Mouse (Mus musculus) frontal cortex, postnatal 14 days (tissue): ENCODE measurements around the gene Zfp334.
A peak's percentile ranks its signal among the peaks of the same experiment; 100 is the strongest.

Experiments used
- DNase-seq, 2 experiments: peaks; one replicate each; pipeline ENCODE4 v3.0.0; 2022; ENCODE audit warnings: low spot score in 2 of 2

Gene Zfp334

DNA sequence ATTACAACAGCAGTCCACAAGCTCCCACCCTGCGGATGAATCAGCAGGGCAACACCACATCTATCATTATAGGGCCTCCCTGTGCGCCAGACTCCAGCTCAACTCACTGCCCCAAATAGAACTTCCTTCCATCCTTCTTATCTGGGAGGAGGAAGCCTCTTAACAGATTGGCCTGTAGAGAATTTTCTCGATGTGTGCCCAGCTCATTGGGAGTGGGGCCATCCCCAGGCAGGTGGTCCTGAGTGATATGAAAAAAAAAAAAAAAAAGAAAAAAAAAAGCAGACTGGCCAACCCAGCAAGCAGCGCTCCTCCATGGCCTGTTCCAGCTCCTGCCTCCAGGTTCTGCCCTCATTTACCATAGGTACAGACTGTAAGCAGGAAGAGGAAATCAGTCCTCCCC lies 12.1 kb downstream of the Zfp334 start:
- no peak for DNase-seq

- no peak for DNase-seq
Measured at GRCm38 (mm10) chr2:165375478-165375877, 12.6 kb downstream of the Zfp334 start.

DNA sequence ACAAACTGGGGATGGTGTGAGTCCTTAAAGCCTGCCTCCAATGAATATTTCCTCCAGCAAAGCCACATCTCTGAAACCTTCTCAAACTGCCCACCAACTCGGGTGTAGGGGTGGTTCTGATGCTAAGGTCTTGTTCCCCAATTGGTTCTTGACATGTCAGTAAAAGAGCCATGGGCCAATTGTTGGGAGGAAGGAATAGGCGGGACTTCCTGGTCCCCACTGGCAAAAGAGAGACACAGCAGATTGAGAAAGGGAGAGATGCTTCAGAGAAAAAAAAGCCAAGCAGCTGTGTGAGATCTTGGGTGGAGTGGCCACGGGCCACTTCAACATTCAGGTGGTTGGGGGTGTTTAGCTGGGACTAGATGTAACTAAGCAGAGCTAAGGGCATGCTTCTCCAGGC lies 17.0 kb downstream of the Zfp334 start:
- no peak for DNase-seq

- DNase-seq, result no peak
Measured at GRCm38 (mm10) chr2:165370348-165370747, 17.7 kb downstream of the Zfp334 start.

DNA sequence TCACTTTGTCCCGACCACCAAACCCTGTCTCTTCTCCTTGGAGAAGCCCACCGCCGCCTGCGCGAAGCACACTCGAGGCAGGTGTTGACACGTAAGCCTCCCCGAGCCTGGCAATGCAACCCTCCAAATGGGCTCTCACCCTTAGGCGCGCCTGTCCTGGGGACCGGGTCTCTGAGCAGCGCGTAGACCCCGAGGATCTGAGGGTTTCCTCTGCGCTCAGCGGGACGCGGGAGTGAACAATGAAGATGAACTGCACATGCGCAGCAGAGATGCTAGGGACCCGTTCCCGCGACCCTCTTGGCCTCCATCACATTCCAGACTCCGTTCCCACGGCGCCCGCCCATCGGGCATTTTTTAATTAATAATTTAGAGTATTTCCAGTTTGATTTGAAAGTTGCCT lies 19.6 kb downstream of the Zfp334 start, which contains the start of gene Zfp663:
Zfp663 (minus strand) TSS at position 234 of the 400 bp plus-strand sequence.
- DNase-seq, result no peak

- no peak for DNase-seq
Measured at GRCm38 (mm10) chr2:165367868-165368439, 20.1 kb downstream of the Zfp334 start.

GRCm38 (mm10) chr2:165367047-165367520 lies 21.0 kb downstream of the Zfp334 start:
- no peak for DNase-seq

DNA sequence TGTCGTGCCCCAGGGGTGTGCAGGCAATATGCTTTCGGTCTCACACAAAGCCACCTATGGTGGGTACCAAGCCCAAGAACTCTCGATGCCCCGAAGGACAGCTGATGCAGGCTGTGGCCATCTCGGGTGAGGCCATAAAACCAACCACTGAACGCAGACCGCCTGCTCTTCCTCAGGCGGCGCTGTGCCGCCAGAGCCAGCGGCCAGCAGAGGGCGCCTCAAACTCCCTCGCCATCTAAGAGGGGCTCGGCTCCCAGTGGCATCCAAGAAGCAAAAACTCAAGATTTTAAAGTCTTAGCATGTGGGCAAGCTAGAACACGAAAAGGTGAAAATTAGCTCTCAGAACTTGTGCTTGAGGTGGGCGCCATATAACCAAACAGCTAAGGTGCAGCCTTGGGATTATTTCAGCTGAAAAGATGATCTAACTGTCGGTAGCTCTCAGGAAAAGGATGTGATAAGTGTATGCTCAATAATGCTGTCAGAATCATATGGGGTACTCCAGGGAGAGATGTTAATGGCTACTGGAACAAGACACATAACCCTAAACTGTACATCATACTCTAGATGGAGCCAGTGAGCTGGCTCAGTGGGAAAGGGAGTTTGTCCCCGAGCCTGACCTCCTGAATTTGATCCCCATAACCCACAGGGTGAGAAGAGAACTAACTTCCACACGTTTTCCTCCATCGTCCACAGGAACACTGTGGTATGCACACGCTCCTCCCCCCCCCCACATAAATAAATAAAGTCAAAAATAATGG lies 23.5 kb downstream of the Zfp334 start:
- DNase-seq, result peak in 1 of 2 experiments; percentile 56

DNA sequence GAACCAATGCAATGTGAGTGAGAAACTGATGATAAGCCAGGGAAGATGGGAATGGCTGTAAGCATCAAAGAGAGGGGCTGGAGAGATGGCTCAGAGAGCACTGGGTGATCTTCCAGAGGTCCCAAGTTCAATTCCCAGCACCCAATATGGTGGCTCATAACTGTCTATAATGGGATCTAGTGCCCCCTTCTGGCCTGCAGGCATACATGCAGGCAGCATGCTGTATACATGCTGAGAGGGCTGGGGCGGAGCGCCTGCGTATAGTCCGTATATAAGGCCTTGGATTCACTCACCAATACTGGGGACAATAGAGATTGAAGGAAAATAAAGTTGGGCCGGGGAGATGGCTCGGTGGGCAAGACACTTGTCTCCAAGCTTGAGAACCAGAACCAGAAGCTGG lies 24.8 kb downstream of the Zfp334 start:
- DNase-seq, result no peak

DNA sequence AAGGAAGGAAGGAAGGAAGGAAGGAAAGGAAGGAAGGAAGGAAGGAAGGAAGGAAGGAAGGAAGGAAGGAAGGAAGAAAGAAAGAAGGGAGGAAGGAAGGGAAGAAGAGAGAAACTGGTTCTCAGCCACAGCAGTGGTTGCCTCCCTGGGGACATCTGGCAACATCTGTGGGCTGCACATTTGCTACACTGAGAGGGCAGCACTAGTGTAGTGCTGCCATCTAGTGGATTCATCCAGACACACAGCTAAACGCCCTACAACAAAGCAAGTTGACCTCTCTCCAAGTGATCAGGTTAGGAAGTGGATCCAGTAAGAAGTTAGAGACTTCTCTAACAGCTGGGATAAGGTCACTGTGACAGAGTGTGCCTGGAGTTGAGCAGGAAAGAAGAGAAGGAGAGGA lies 27.2 kb downstream of the Zfp334 start:
- peak in 1 of 2 experiments; percentile 35 for DNase-seq

DNA sequence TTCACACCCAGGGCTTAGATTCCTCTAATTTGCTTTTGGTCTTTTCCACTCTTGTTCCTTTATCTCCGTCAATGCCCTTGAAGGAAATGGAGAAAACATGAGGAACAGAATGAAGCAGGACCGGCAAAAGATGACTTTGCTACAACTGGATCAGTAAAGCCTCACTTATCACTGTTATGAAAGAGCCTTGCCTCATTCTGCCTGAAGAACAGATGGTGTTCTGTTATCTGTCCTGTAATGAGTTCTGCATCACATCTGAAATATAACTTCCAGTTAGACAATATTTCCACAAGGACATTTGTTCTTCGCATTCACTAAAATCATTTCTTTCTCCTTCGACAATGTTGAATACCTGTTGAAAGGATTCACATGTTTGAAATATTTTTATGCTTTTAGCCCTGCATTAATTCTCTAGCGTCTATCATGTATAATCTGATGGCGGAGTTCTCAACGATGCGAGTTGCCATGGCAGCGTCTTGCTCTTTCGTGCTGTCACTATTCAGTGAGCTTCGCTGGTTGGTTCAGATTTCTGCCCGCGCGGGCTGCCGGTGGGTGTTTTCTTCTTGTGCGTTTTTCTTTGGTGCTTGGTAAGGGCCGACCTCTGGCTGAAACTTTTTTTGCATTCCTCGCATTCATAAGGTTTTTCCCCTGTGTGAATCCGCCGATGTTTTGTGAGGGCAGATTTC lies 36.1 kb downstream of the Zfp334 start:
- no peak for DNase-seq

DNA sequence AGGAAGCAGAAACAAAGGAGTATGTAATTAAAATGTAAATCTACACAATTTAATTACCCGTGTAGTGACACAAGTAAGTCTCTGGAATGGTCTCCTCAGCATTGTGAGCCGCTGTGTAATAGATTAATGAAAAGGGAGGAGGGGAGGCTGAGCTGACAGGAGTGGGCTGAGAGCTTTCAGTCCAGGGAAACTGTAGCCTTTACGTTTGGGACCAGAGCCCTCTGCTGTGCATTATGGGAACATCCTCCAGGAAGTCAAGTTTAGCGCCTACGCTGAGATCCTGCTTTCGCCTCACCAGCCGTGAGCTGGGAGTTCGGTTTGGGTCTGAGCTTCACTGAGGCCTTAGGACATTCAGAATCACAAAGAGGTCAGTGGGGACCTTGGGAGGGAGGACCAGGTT lies 38.6 kb downstream of the Zfp334 start:
- no peak for DNase-seq

DNA sequence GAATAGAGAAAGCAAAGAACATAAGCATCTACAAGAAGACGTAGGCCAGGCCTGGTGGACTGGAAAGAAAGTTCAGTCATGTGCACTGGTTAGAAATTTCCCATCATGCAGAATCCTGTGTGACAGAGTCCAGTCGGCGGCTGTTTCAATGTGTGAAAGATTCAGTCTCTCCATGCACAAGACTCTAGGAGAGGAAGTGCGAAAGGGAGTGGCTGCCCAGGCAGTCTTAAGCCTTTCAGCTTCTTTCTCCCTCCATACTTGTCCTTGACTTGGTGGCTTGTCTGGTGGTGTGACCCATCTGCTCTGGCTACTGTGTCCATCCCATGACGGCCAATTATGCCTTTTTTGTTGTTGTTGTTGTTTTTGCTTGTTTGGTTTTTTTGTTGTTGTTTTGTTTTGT lies 41.9 kb downstream of the Zfp334 start:
- DNase-seq, result no peak

- DNase-seq, result no peak
Measured at GRCm38 (mm10) chr2:165337191-165337590, 50.9 kb downstream of the Zfp334 start.

DNA sequence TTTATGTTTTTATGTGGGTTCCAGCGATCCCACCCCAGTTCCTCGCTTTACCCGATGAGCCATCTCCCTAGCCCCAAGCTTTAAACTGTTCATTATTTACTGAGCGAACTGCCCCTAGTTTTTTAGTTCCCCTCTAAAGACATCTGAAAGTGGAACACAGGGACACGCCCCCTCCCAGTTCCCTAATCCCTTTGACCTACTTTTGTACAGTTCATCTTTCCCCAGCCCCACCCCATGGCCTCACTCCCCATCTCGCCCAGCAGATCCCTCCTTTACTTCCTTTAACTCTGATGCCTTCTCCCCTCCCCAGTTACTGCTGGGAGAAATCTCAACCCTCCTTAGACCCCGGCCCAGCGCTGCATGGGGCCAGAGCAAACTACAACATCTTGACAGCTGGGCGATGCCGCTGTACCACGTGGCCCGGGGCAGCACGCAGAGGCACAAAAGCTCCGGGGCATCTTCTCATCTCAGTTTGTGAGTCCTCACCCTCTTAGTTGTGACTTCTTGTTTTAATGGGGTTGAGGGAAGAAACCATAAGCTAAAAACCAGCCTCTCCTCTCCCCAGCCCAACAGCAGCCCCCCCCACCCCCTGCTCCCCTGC lies 55.3 kb downstream of the Zfp334 start:
- DNase-seq, result no peak

GRCm38 (mm10) chr2:165329703-165330102 lies 58.4 kb downstream of the Zfp334 start:
- no peak for DNase-seq

DNA sequence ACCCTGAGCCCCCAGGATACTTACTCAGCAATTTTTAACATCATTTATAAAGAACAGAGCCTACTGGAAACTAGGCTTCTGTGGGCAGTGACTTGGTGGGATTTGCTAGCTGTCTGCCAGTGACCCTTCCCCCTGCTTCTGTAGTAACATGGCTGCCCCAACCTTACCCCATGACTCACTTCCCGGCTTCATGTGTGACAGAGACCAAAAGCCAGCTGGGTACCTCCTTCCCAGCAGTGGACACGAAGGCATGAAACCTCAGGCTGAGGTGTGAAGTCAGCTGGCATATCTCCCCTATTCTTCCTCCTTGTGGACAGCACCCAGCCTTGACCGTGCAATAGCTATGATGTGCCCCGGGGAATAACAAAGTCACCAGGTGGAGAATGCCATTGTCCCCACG lies 59.3 kb downstream of the Zfp334 start:
- DNase-seq, result no peak

- no peak for DNase-seq
Measured at GRCm38 (mm10) chr2:165327386-165327785, 60.7 kb downstream of the Zfp334 start.

- DNase-seq, result peak; percentile 98
Measured at GRCm38 (mm10) chr2:165326304-165327190, 61.5 kb downstream of the Zfp334 start, which contains the start of gene Elmo2. Gene Elmo2, minus strand, starts transcription at chr2:165326479.

DNA sequence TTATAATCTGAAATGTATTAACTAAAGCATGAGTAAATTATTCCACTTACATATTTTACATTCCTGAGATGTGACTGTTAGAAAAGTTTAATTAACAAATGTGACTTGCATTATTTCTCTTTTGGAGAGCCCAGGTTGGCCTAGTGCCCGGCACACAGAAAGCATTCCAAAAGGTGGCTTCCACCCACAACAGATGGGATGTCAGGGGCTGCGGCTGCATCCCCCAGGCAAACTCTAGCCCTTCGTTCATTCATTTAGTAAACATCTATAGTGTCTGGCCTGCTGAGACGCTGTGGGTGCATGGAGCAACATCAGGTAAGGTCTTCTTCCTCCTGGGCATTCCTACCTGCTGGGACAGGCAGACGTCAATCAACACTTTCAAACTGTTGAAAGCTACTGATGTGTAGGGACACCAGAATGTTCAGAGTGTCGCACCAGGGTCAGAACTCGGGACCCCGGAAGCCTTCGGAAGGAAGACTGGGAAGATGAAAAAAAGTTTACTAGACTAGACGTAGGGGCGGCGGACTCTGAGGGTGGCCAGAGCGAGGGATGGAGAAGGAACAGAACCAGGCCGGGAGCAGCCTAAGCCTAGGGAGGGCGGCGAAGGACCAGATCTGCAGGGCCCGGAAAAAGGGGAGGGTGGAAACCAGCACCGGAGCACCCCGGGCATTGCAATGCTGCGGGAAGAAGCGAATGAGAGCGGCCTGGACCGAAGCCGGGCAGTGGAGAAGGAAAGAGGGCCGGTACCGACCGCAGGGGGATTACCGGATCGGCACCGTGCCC lies 62.3 kb downstream of the Zfp334 start:
- DNase-seq, result no peak
